Mouse (Mus musculus): Measurements from ENCODE around the gene Snrnp40.

- TF ChIP-seq POLR2A (IDR thresholded peaks at IDR 0.05; ENCODE audit: insufficient read depth, low read length): no peak
- peak; percentile 51 for TF ChIP-seq CTCF (IDR thresholded peaks at IDR 0.05; ENCODE audit: low read depth, low read length)
- no peak for TF ChIP-seq EP300 (IDR thresholded peaks at IDR 0.05; ENCODE audit: insufficient read depth, low read depth, low read length)
These were observed 40.4 kb upstream of the Snrnp40 start for GRCm38 (mm10) chr4:130319564-130319963.
